Mouse (Mus musculus): Measurements from ENCODE around the gene Psmc3ip. TPM values are rescaled to one million over a fixed set of nuclear protein-coding genes. Genes with fewer than 3 reads are reported as not detected.

Gene Psmc3ip
- polyA plus RNA-seq, 1 experiment from 2014 or later, result 64.8 TPM

DNA sequence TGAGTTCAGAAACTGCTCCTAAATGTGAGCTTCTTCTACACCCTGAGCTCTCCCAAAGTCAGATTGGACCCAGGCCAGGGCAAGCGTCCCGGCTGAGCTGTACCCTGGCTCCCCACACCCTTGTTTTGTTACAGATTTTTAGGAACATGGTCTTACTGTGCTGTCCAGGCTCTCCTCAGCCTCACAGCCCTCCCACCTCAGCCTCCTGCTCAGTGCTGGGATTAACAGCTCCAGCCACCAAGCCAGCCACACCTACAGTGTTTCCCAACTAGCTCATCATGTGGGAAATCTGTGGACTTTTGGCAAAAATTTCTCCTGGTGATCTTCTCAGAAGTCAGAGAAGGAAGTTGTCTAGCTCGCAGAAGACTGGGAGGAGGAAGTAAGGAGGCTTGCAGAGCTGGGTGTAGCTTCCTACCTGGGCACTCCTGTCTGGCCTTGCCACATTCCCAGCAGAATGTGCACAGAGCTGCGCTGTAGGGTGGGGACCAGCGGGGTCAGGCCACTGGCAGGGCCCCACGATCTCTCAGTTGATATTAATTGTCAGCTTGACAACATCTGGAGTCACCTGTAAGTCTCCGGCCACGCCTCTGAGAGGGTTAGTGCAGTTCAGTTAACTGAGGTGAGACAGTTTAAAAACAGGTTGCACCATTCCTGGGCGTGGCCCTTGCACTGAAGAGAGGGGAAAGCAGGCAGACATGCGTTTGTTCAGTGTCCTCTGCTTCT is 42.3 kb downstream of the Psmc3ip start:
- ATAC-seq (ENCODE audit: low FRiP score), result no peak
- DNase-seq (ENCODE audit: low spot score, missing footprints), result no peak
- Histone ChIP-seq H3K27me3 (ENCODE audit: control insufficient read depth, insufficient read depth, low read length) (no peaks in the 10 kb centered on the region; the same call in 1 of the 2 replicates), H3K4me3 (ENCODE audit: low read depth, low read length) (no peak overlapping the region), H3K9ac (ENCODE audit: low read length) (no peak overlapping the region), H3K4me1 (ENCODE audit: control insufficient read depth, insufficient read depth, low read length) (no peaks in the 10 kb centered on the region), H3K4me2 (no peak overlapping the region), H3K36me3 (ENCODE audit: control insufficient read depth, insufficient read depth, low read length) (no peaks in the 10 kb centered on the region; the same call in 1 of the 2 replicates), H3K9me3 (ENCODE audit: control insufficient read depth, low read length) (no peaks in the 10 kb centered on the region), H3K27ac (ENCODE audit: low read depth, low read length) (no peak overlapping the region)
- 93% methylated on average over 10 of the region's 10 CpGs for WGBS

GRCm38 (mm10) chr11:101051617-101052016 is 43.6 kb downstream of the Psmc3ip start:
- DNase-seq (ENCODE audit: low spot score, missing footprints), result no peak
- WGBS, result 83% methylated on average over 8 of the region's 8 CpGs
- H3K4me3 ChIP-seq (ENCODE audit: low read depth, low read length), result no peak overlapping the region
- H3K4me2 ChIP-seq, result no peak overlapping the region
- H3K9ac ChIP-seq (ENCODE audit: low read length), result no peak overlapping the region
- no peaks in the 10 kb centered on the region for H3K9me3 ChIP-seq (ENCODE audit: control insufficient read depth, low read length)
- no peaks in the 10 kb centered on the region for H3K4me1 ChIP-seq (ENCODE audit: control insufficient read depth, insufficient read depth, low read length)
- no peaks in the 10 kb centered on the region; the same call in 1 of the 2 replicates for H3K36me3 ChIP-seq (ENCODE audit: control insufficient read depth, insufficient read depth, low read length)
- no peaks in the 10 kb centered on the region; the same call in 1 of the 2 replicates for H3K27me3 ChIP-seq (ENCODE audit: control insufficient read depth, insufficient read depth, low read length)
- no peak overlapping the region for H3K27ac ChIP-seq (ENCODE audit: low read depth, low read length)
- ATAC-seq (ENCODE audit: low FRiP score), result no peak

GRCm38 (mm10) chr11:101051051-101051493 is 44.2 kb downstream of the Psmc3ip start:
- Histone ChIP-seq H3K9me3 (ENCODE audit: control insufficient read depth, low read length) (no peaks in the 10 kb centered on the region), H3K4me3 (ENCODE audit: low read depth, low read length) (no peak overlapping the region), H3K4me1 (ENCODE audit: control insufficient read depth, insufficient read depth, low read length) (no peaks in the 10 kb centered on the region), H3K9ac (ENCODE audit: low read length) (no peak overlapping the region), H3K4me2 (no peak overlapping the region), H3K27me3 (ENCODE audit: control insufficient read depth, insufficient read depth, low read length) (no peaks in the 10 kb centered on the region; the same call in 1 of the 2 replicates), H3K27ac (ENCODE audit: low read depth, low read length) (no peak overlapping the region), H3K36me3 (ENCODE audit: control insufficient read depth, insufficient read depth, low read length) (peaks cover 3% of the 10 kb centered on the region)
- 95% methylated on average over 6 of the region's 6 CpGs for WGBS
- ATAC-seq (ENCODE audit: low FRiP score), result no peak
- DNase-seq (ENCODE audit: low spot score, missing footprints), result no peak

- ATAC-seq (ENCODE audit: low FRiP score), result no peak
- Histone ChIP-seq H3K9me3 (ENCODE audit: control insufficient read depth, low read length) (no peaks in the 10 kb centered on the region), H3K27ac (ENCODE audit: low read depth, low read length) (no peak overlapping the region), H3K4me3 (ENCODE audit: low read depth, low read length) (no peak overlapping the region), H3K27me3 (ENCODE audit: control insufficient read depth, insufficient read depth, low read length) (no peaks in the 10 kb centered on the region), H3K4me2 (no peak overlapping the region), H3K36me3 (ENCODE audit: control insufficient read depth, insufficient read depth, low read length) (peaks cover 8% of the 10 kb centered on the region), H3K9ac (ENCODE audit: low read length) (no peak overlapping the region), H3K4me1 (ENCODE audit: control insufficient read depth, insufficient read depth, low read length) (no peaks in the 10 kb centered on the region)
- 92% methylated on average over 9 of the region's 9 CpGs for WGBS
- no peak for DNase-seq (ENCODE audit: low spot score, missing footprints)
Measured at GRCm38 (mm10) chr11:101050359-101050758, 44.9 kb downstream of the Psmc3ip start.

DNA sequence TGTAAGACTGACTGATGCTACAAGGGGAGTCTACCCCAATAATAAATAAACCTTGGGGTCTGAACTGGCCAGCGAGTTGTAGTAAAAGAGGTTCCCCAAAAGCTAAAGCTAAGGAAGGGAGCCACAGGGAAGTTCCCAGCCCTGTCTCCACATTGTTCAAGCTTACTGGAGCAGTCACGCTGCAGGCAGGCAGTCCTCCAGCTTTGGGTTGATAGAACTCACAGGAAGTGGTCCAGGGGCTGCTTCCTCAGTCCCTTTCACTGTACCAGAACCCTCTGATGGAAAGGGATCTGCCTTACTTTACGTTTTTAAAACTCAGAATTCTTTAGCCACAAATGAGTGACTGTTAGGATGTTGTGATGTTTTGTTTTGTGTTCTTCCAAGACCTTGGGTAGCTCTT is 47.7 kb downstream of the Psmc3ip start:
- no peak overlapping the region for H3K27ac ChIP-seq (ENCODE audit: low read depth, low read length)
- H3K4me1 ChIP-seq (ENCODE audit: control insufficient read depth, insufficient read depth, low read length), result no peaks in the 10 kb centered on the region
- ATAC-seq (ENCODE audit: low FRiP score) (no peak), DNase-seq (ENCODE audit: low spot score, missing footprints) (no peak)
- H3K36me3 ChIP-seq (ENCODE audit: control insufficient read depth, insufficient read depth, low read length), result peaks cover 20% of the 10 kb centered on the region; the same call in 1 of the 2 replicates
- H3K9me3 ChIP-seq (ENCODE audit: control insufficient read depth, low read length), result no peaks in the 10 kb centered on the region
- H3K4me2 ChIP-seq, result no peak overlapping the region
- no peaks in the 10 kb centered on the region for H3K27me3 ChIP-seq (ENCODE audit: control insufficient read depth, insufficient read depth, low read length)
- H3K4me3 ChIP-seq (ENCODE audit: low read depth, low read length), result no peak overlapping the region
- H3K9ac ChIP-seq (ENCODE audit: low read length), result no peak overlapping the region
- WGBS, result 89% methylated on average over 3 of the region's 3 CpGs

GRCm38 (mm10) chr11:101046440-101046839 is 48.8 kb downstream of the Psmc3ip start:
- ATAC-seq (ENCODE audit: low FRiP score) (no peak), DNase-seq (ENCODE audit: low spot score, missing footprints) (no peak)
- Histone ChIP-seq H3K4me1 (ENCODE audit: control insufficient read depth, insufficient read depth, low read length) (no peaks in the 10 kb centered on the region), H3K4me3 (ENCODE audit: low read depth, low read length) (no peak overlapping the region), H3K27me3 (ENCODE audit: control insufficient read depth, insufficient read depth, low read length) (no peaks in the 10 kb centered on the region), H3K9me3 (ENCODE audit: control insufficient read depth, low read length) (no peaks in the 10 kb centered on the region), H3K4me2 (no peak overlapping the region), H3K9ac (ENCODE audit: low read length) (no peak overlapping the region), H3K27ac (ENCODE audit: low read depth, low read length) (no peak overlapping the region), H3K36me3 (ENCODE audit: control insufficient read depth, insufficient read depth, low read length) (peaks cover 23% of the 10 kb centered on the region)
- WGBS, result 73% methylated on average over 9 of the region's 9 CpGs

DNA sequence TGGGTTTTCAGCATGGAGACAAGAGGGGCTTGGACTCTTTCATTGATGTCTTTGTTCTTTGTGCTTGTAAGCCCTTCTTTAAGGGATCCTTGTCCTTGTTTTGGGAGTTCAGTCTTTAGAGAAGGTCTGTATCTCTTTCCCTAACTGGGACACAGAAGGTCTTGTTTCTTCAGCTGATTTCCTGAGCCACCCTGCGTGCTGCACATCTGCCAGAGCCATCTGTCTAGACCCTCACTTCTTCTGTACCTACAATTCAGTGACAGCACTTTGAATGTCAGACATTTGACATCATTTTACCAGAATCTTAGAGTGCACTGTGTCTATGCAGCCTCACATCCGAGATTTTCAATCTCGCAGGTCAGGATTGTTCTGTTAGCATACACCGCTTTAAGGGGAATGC is 49.4 kb downstream of the Psmc3ip start:
- 94% methylated on average over 4 of the region's 4 CpGs for WGBS
- no peak overlapping the region for H3K9ac ChIP-seq (ENCODE audit: low read length)
- H3K9me3 ChIP-seq (ENCODE audit: control insufficient read depth, low read length), result no peaks in the 10 kb centered on the region
- no peaks in the 10 kb centered on the region for H3K27me3 ChIP-seq (ENCODE audit: control insufficient read depth, insufficient read depth, low read length)
- no peak overlapping the region for H3K4me3 ChIP-seq (ENCODE audit: low read depth, low read length)
- no peak overlapping the region for H3K27ac ChIP-seq (ENCODE audit: low read depth, low read length)
- no peak for ATAC-seq (ENCODE audit: low FRiP score)
- DNase-seq (ENCODE audit: low spot score, missing footprints), result no peak
- peaks cover 23% of the 10 kb centered on the region for H3K36me3 ChIP-seq (ENCODE audit: control insufficient read depth, insufficient read depth, low read length)
- no peak overlapping the region for H3K4me2 ChIP-seq
- H3K4me1 ChIP-seq (ENCODE audit: control insufficient read depth, insufficient read depth, low read length), result no peaks in the 10 kb centered on the region

Small RNA genes lying within 50 kb of the gene (microRNA-seq; reads per million reads assigned to microRNA genes)
- not detected for gene Gm27626

Other genes starting within 250 kb of the Psmc3ip start
- 14.6 and 17.3 TPM in 2 replicates for gene Stat5b, start 244.7 kb downstream of the Psmc3ip start, polyA plus RNA-seq (2014; fragmentation: Nextera tagmentation; extraction: Ambion mirVana)
- 0.97 and 1.4 TPM in 2 replicates for gene Stat5a, start 236.1 kb downstream of the Psmc3ip start, polyA plus RNA-seq (2014; fragmentation: Nextera tagmentation; extraction: Ambion mirVana)
- 22.8 and 24.0 TPM in 2 replicates for gene Stat3, start 155.9 kb downstream of the Psmc3ip start, polyA plus RNA-seq (2014; fragmentation: Nextera tagmentation; extraction: Ambion mirVana)
- 12.5 and 14.8 TPM in 2 replicates for gene Cavin1, start 124.5 kb downstream of the Psmc3ip start, polyA plus RNA-seq (2014; fragmentation: Nextera tagmentation; extraction: Ambion mirVana)
- gene Atp6v0a1, start 86.0 kb downstream of the Psmc3ip start, polyA plus RNA-seq (2014; fragmentation: Nextera tagmentation; extraction: Ambion mirVana), result 42.5 and 45.9 TPM in 2 replicates
- gene Naglu, start 25.4 kb downstream of the Psmc3ip start, polyA plus RNA-seq (2014; fragmentation: Nextera tagmentation; extraction: Ambion mirVana), result 6.0 and 6.9 TPM in 2 replicates
- 0.10 TPM in 1 of 2 replicates, not detected in the other for gene Hsd17b1, start 17.0 kb downstream of the Psmc3ip start, polyA plus RNA-seq (2014; fragmentation: Nextera tagmentation; extraction: Ambion mirVana)
- gene Coasy, start 12.9 kb downstream of the Psmc3ip start, polyA plus RNA-seq (2014; fragmentation: Nextera tagmentation; extraction: Ambion mirVana), result 53.2 and 53.3 TPM in 2 replicates
- gene Mlx, start 8.2 kb downstream of the Psmc3ip start, polyA plus RNA-seq (2014; fragmentation: Nextera tagmentation; extraction: Ambion mirVana), result 38.0 and 47.0 TPM in 2 replicates
- gene Retreg3, start 24.5 kb upstream of the Psmc3ip start, polyA plus RNA-seq (2014; fragmentation: Nextera tagmentation; extraction: Ambion mirVana), result 11.0 and 11.4 TPM in 2 replicates
- gene Tubg1, start 24.5 kb upstream of the Psmc3ip start, polyA plus RNA-seq (2014; fragmentation: Nextera tagmentation; extraction: Ambion mirVana), result 96.3 and 108 TPM in 2 replicates
- 3.4 and 5.1 TPM in 2 replicates for gene Tubg2, start 60.5 kb upstream of the Psmc3ip start, polyA plus RNA-seq (2014; fragmentation: Nextera tagmentation; extraction: Ambion mirVana)
- 0.30 and 0.32 TPM in 2 replicates for gene Cntnap1, start 75.1 kb upstream of the Psmc3ip start, polyA plus RNA-seq (2014; fragmentation: Nextera tagmentation; extraction: Ambion mirVana)
- gene Plekhh3, start 75.9 kb upstream of the Psmc3ip start, polyA plus RNA-seq (2014; fragmentation: Nextera tagmentation; extraction: Ambion mirVana), result 5.8 and 7.2 TPM in 2 replicates
- gene Ccr10, start 80.0 kb upstream of the Psmc3ip start, polyA plus RNA-seq (2014; fragmentation: Nextera tagmentation; extraction: Ambion mirVana), result not detected in 2 replicates
- 10.4 and 10.6 TPM in 2 replicates for gene Ezh1, start 131.0 kb upstream of the Psmc3ip start, polyA plus RNA-seq (2014; fragmentation: Nextera tagmentation; extraction: Ambion mirVana)
- 65.6 and 73.4 TPM in 2 replicates for gene Ramp2, start 150.6 kb upstream of the Psmc3ip start, polyA plus RNA-seq (2014; fragmentation: Nextera tagmentation; extraction: Ambion mirVana)
- 122 and 130 TPM in 2 replicates for gene Vps25, start 158.3 kb upstream of the Psmc3ip start, polyA plus RNA-seq (2014; fragmentation: Nextera tagmentation; extraction: Ambion mirVana)
- 4.8 and 5.2 TPM in 2 replicates for gene Wnk4, start 165.1 kb upstream of the Psmc3ip start, polyA plus RNA-seq (2014; fragmentation: Nextera tagmentation; extraction: Ambion mirVana)
- 1.4 and 1.7 TPM in 2 replicates for gene Cntd1, start 183.6 kb upstream of the Psmc3ip start, polyA plus RNA-seq (2014; fragmentation: Nextera tagmentation; extraction: Ambion mirVana)
- gene Coa3, start 183.7 kb upstream of the Psmc3ip start, polyA plus RNA-seq (2014; fragmentation: Nextera tagmentation; extraction: Ambion mirVana), result 213 and 220 TPM in 2 replicates
- gene Becn1, start 206.8 kb upstream of the Psmc3ip start, polyA plus RNA-seq (2014; fragmentation: Nextera tagmentation; extraction: Ambion mirVana), result 163 and 179 TPM in 2 replicates
- 146 and 154 TPM in 2 replicates for gene Psme3, start 220.8 kb upstream of the Psmc3ip start, polyA plus RNA-seq (2014; fragmentation: Nextera tagmentation; extraction: Ambion mirVana)
- 1.3 and 1.4 TPM in 2 replicates for gene Aoc2, start 229.6 kb upstream of the Psmc3ip start, polyA plus RNA-seq (2014; fragmentation: Nextera tagmentation; extraction: Ambion mirVana)
- not detected in 2 replicates for gene Aoc3, start 235.2 kb upstream of the Psmc3ip start, polyA plus RNA-seq (2014; fragmentation: Nextera tagmentation; extraction: Ambion mirVana)